Mouse (Mus musculus) megakaryocyte, embryonic 14.5 days (primary cell): ENCODE results near the gene Rab11b.

Source experiments
- FLI1 ChIP-seq: IDR thresholded peaks from 2 replicates; pipeline ENCODE4 v1.6.1; 2012; ENCODE audit warnings: low read length, inconsistent platforms, mixed read lengths
- GATA1 ChIP-seq: IDR thresholded peaks from 3 replicates; pipeline ENCODE4 v1.6.1; 2012; ENCODE audit warnings: mixed read lengths, low read length, inconsistent platforms, borderline replicate concordance

GRCm38 (mm10) chr17:33717982-33718381, 42.3 kb downstream of the Rab11b start:
- TF ChIP-seq GATA1 (no peak), FLI1 (no peak)
